Mouse (Mus musculus): ENCODE data around the gene Selenoh.

Gene Selenoh

DNA sequence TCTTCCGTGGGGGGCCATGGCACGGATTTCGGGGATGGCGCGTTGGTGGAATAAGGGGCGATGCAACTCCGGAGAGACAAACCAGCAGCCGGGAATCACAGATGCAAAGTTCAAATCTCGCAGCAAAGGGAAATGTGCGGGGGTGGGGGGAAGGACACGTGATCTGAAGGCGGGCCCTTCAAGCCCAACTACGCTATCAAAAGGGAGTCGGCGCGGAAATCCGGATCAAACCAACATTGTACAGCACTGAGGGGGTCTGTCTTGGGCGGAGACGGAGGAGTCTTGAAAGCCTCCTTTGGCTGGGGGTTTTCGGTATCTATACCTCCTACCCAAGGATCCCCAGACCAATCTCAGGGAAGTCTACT is at the start of gene Selenoh:
Selenoh (minus strand) TSS at position 202 of the 365 bp plus-strand sequence.
- peak; percentile 94 for DNase-seq (ENCODE audit: extremely low spot score)

DNA sequence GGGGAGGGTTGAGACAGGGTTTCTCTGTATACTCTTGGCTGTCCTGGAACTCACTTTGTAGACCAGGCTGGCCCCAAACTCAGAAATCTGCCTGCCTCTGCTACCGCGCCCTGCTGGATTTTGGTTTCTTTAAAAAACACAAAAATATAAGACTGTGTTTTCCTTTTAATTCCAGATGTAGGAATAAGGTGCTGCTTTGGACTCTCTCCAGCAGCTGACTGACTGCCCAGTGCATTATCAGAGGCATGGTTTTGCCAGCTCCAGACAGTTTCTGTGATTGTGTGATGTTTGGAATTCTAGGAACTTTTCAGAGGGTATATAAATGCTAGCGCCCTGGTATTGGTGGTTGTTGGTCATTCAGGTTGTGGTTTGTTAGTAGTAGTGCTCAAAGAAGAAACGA is 46.8 kb upstream of the Selenoh start:
- DNase-seq (ENCODE audit: extremely low spot score), result no peak

DNA sequence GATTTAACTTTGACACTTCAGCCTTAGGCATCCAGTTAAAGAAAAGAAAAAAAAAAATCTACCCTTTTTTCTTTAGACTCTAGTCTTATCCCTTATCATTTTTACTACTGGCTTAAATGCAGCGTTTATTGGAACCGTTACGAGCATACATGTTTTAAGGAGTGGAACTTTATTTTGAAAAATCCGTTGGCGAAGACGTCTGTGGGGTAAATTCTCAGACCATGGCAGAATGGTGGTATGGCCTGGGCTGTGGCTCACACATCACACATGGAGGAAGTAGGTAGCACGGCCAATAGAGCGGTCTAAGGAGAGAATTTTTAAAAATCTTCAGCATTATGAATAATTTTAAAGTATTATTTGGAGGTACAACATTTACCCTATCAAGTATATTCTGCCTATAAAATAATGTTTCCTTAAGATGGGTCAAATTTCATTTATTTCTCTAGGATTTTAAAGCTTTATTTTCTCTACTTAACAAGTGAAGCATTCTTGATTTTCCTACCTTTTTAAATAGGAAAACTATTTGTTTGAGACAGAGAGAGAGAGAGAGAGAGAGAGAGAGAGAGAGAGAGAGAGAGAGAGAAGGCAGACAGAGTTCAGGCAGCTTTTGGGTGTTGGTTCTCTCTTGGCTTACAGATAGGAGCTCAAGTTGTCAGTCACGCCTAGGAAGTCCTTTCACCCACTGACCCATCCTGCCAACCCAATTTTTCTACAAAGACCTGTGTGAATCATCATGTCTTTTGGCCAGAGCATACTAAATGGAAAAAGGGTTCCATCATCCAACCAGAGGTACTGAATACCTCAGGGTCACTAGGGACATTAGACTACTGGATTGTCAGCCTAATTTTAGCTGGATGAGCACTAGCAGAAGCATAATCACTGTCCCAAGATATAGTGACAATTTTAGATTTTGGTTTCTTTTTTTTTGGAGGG is 46.1 kb upstream of the Selenoh start:
- DNase-seq (ENCODE audit: extremely low spot score), result no peak

DNA sequence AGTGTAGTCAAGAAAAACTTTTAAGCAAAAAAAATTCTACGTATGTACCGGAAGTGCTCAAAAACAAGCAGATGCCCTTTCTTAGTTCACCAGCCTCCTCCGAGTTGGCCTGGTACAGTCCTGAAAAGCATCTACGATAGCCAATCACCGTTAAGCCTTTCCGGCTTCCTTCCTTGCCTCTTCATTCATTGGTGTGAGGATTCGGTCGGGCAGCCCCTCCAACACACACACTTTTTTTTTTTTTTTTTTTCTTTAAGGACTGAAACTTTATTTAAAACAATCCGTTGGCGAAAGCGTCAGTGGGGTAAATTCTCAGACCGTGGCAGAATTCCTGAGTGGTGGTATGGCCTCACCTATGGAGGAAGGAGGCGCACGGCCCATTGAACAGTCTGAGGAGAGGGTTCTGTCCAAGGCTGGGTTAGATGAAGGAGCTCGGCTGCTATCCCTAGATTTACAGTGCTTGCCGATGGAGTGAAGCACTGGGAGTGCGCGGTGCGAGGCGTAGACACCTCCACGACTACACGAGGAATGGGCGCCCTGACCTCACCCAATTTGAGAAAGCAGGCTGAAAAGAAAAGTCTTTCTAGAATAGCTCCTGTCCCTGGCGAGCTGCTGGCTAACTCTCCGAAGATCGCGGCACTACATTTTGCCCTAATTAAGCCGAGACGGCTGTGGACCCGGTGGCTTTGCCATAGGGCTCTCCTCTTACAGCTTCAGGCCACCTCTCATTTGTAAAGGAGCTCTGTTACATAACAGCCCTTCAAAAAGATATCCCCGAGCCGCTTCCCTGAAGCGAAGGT is 45.2 kb upstream of the Selenoh start:
- DNase-seq (ENCODE audit: extremely low spot score), result no peak

DNA sequence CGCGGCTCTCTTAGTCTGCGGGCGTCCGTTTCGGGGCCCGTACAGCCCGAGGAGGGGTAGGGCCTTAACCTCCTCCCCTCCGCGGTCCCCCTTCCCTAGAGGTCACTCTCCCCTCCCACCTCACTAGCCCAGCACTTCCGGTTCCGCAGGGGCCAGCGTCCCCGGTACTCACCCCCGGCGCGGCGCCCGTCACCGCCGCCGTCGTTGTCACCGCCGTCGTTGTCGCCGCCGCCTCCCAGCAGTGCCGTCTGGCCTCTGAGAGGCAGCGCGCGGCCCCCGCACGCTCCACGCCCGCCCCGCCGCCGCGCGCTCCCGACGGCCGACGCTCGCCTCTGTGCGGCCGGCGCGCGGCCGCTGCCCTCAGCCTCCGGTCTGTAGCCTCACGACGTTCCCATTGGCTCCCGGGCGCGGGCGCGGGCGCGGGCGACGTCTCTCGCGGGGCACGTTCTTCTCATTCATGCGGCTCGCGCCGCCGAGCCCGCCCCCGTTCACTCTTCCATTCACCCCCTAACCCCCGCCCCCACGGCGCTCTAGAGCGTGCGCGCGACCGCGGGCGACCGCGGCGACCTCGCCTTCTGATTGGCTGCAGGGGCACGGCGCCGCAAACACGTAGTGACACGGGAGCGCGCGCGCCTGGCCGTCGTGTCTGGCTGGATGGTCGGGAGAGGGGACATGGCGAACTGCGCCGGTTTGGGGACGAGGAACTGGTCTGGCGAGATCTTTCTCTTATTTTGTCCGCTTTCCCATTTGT is 44.4 kb upstream of the Selenoh start, which contains the start of gene Zdhhc5:
Zdhhc5 (minus strand) TSS at position 370 of the 751 bp plus-strand sequence.
- DNase-seq (ENCODE audit: extremely low spot score), result peak; percentile 100

DNA sequence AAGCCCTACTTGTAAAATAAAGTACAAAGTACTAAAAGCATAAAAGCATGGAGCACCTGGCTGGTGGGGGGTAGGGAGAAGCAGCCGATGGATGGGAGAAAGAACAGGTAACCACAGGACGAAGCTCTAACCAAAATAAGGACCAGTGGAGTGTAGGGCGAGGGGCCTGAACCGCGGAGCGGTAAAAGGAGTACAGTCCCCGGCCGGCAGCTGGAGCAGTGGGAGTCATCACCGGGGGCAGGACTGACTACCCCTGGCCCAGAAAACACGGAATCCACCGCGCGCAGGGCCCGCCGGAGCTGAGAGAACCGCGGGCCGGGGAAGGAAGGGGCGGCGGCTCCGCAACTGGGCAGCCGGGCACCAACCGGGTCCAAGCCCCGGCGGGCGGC is 43.8 kb upstream of the Selenoh start:
- no peak for DNase-seq (ENCODE audit: extremely low spot score)

DNA sequence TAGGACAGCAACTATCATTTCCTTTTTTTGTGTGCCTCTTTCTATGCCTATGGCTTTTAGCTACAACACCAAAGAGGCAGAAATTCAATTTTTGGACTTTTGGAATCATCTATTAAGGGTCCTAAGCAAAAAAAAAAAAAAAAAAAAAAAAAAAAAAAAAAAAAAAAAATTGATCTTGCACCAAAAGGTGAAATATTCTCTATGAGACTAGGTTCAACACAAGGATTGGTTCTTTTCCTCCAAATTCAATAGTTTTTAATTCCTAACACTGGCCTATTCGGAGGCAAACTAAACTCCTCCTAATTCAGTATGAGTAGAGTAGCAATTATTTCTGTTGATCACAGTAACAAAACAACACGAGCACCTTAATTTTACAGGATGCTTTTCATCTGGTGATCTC is 41.3 kb upstream of the Selenoh start:
- DNase-seq (ENCODE audit: extremely low spot score), result no peak

DNA sequence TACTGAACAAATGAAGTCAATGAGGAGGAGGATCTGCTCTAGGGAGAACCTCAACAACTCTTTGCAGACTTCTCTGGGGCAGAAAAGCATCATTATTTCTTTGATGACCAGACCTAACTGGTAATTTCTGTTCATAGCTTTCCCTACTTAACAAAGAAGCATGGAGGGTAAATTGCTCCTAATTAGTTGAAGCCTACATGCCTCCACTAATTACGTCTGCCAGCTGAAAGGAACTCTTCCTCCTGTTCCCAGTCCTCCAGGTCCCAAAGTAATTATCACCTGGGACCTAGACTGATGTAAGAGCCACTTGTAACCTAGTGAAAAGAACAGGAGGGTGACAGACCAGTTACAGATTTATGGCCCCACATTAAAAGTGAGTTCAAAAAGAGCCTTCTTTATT is 37.0 kb upstream of the Selenoh start:
- no peak for DNase-seq (ENCODE audit: extremely low spot score)

DNA sequence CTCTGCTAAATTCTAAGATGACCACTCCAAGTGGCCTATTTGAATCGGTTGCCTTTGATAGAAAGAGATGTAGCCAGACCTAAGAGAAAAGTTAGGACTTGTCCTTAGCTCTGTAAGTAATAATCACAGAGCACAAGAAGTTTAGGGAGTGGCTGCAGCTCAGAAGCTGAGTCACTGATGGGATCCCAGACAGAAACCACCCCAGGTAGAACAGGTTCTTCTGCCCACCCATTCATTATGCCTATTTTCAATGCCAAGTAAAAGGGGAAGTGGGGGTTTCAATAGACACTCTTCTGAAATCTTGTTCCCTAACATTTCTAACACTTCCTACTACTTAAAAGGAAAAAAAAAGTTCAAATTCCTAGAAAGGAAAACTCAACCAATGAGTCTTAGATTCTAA is 34.7 kb upstream of the Selenoh start:
- DNase-seq (ENCODE audit: extremely low spot score), result no peak

DNA sequence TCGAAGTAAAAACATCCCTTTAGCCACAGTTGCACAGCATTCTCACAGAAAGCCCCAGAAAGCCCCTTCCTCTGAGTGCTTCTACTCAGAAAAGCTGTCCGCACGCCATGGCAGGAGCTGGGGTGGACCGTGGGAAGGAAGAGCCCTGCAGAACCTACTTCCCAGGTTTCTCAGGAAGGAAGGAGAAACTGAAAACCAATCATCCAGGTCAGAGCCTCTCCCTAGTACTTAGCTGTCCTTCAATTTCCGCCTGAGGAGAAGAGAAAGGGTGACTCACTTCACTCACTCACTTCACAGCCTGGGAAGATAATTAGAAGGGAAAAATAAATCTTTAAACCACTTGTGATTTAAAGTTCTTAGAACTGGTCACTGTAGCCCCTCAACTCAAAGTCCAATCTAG is 33.8 kb upstream of the Selenoh start:
- DNase-seq (ENCODE audit: extremely low spot score), result no peak

DNA sequence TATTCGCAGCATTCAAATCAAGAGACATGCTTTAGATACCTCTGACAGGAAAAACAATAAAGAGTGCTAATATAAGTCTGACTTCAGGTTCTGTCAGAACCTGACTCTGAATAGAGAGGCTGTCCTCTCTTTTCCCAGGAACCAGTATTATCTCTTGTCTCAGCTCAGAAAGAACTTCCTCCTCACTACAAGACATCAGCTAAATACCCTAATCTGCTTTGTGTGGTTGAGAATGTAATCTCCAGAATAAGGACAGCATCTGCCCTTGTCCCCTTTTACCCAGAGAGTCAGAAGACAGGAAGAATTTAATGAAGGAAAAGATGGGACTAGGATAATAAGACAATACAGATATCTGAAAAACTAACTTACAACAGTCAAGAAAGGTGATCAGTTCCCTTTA is 32.9 kb upstream of the Selenoh start:
- no peak for DNase-seq (ENCODE audit: extremely low spot score)

DNA sequence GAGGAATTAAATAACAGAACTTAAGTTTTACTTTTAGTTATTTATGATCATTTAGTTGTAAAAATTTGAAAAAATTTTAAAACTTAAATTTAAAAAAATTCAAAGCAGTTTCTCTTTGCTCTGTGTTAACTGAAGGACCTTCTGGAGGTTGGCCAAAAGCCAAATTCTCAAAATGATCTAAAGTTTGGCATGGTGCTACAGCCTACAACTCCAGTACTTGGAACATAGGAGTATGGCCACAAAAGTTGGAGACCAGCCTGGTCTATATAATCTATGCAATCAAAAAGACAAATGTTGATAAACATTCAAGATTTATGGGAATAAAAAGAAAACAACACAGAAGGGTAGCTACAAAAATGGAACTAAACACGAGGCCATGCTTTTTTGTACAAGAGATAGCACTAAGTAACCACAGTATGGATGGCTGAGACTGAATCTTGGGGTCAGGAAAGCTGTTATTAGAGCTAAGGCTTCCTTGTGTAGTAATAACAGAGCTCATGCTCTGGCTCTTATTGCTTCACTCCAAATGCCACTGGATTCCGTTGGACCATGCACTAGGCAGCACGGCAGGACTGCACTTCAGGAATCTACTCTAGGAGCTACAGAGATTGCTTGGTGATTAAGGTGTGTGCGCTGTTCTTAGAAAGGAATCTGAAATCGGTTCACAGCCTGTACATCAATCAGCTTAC is 24.6 kb upstream of the Selenoh start:
- no peak for DNase-seq (ENCODE audit: extremely low spot score)

DNA sequence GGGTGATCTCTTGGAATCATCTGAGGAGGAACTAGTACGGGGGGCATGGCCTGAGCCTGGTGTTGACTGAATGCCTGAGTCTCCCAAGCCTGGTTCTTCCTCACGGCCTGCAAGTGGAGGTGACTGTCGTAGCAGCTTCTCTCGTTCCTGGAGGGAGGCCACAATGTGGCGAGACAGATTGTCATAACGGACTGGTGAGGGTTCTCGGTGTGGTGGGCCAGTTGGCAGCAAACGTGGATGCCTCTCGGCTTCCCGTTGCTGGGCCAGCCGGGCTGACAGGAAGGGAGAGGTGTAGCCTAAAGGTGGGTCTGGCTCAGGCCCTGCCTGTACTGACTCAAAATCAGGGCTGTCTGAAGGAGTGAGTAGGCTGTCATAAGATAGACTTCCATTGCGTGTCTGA is 19.5 kb upstream of the Selenoh start:
- no peak for DNase-seq (ENCODE audit: extremely low spot score)

DNA sequence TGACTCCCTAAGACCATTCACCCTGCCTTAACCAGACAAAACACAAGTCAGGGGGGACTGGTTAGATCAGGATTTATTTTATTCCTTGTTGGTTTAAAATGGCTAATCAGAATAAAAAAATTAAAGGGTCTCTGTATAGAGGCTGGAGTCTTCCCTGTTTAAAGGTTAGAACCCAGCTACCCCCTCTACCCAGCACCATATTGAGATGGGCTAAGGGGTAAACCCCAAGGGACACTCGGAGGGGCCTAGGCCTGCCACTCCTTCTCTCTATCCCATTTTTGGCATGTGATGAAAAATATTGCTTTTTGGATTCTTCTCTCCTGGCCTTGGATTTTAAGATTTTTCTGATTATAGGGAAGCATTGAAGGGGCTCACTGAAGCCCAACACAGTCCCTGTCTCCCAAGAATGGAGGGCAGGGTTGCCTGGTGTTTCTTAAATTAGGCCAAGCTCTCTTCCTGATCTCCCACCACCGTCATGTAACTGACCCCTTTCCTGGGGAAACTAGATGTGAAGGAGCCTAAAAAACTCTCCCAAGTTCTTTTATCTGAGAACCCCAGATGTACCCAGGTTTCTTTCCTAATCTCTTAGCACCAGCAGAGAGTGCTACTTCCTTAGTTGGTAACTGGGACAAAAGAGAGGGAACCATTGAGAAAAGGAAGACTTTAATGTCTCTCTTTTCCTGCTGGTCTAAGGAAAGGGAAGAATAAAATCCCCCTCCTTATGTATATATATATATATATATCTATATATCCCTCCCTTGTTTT is 17.7 kb upstream of the Selenoh start:
- DNase-seq (ENCODE audit: extremely low spot score), result no peak

DNA sequence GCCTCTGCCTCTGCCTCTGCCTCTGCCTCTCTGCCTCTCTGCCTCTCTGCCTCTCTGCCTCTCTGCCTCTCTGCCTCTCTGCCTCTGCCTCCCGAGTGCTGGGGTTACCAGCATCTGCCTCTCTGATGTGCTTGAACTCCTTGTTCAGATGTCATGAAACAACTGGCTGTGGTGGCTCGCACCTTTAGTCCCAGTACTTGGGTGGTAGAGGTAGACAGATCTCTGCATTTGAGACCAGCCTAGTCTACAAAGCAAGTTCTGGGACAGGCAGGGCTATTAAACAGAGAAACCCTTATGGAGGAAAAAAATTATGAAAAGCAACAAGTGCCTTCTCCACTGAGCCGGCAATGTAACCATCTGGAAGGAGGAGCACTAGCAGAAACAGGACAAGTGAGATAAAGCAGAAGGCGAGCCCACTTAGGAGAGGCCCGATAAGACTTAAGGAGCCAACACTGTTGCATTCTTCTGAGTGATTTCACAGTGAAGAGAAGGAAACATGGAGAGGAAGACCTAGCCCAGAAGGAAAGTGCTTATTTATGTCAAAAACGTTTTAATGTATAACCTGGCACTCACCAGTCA is 12.1 kb upstream of the Selenoh start:
- DNase-seq (ENCODE audit: extremely low spot score), result no peak

DNA sequence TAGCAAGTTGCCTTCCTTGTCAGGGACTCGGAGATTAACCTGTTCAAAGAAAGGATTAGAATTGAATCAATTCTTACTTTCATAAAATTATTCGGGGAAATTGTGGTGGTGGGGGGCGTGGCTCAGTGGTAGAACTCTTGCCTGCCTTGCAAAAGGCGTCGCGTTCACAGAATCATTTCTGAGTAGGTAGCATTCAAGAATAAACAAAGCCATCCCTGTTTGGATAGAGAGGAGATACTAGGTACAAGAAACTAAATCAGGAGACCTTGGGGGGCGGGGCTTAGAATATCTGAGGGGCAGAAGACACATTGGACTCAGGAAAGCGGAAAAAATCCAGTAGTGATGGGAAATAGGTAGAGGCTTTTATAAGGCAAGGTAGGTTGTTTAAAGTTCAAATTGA is 8.4 kb upstream of the Selenoh start, which contains the start of gene Tmx2:
Tmx2 (minus strand) TSS at position 125 of the 400 bp plus-strand sequence.
- DNase-seq (ENCODE audit: extremely low spot score), result no peak

DNA sequence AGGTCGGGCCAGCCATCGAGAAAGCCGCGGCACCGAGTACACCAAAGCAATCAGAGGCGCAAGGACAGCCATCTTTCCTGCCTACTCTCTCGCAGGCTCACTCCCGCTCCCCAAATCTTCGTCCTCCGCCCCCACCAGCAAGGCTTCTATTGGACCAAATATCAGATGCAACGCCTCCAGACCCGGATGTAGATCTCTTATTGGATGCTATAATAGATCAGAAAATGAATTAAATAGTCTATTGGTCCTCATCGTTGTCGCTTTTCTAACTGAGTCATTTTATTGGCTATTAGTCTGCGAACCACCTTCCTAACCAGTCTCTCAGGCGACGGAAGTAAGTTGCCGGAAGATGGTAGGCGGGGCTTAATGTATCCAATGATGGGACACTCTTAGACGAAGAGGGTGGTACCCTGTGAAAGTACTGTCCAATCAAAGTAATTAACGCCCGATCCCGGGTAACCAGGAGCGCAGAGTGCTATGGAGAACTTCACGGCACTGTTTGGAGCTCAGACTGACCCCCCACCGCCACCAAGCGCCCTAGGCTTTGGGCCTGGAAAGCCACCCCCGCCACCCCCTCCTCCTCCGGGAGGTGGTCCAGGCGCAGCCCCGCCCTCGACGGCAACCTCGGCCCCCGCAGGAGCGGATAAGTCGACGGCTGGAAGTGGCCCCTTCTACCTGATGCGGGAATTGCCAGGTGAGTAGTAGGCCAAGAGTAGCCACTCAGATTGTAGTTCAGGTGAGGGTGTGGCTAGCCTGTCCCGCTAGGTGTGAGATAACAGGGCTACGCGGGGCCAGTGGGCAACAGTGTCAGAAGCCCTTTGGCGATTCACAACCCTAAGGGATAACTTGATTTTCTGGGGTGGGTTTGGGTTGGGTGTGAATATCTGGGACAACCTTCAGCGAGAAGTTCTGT is 7.7 kb upstream of the Selenoh start, which contains the start of the genes Gm28635 and Med19:
Gm28635 (minus strand) TSS at position 74 of the 913 bp plus-strand sequence.
Med19 (plus strand) TSS at position 435 of the 913 bp plus-strand sequence.
- peak; percentile 91 for DNase-seq (ENCODE audit: extremely low spot score)

DNA sequence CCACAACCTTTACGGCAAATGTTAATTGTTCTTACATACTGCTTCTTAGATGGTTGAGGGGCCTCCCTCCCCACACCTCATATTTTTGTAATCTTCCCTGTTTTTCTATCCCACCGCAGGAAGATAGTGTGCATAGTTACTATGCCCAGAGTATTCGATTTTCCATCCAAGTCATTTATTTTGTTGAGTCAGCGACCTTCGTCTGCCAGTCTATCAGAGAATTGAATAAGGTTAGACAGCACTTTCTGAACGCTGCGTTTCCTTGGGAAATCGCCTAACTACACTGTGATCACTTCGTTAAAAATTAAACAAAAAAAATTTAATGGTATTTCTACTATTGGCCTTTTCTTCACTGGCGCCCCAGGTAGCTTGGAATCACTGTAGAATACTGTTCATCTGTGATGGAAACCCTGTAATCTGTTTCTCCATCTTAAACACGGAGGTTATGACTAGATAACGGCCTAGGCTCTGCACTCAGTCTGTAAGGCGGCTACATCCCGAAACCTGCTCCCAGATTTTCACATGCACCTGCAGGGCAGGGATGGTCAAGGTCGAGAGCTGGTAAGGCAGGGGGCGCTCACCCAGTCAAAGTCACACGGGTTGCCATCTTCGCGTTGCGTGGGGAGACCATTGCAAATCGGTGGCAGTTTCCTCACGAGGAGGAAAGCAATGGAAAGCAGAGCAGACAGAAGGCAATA is 6.8 kb upstream of the Selenoh start:
- peak; percentile 72 for DNase-seq (ENCODE audit: extremely low spot score)
